Mouse (Mus musculus) layer of hippocampus, postnatal 14 days (tissue): Measurements from ENCODE around the gene Elf5. TPM values are rescaled to one million over a fixed set of nuclear protein-coding genes. Genes with fewer than 3 reads are reported as not detected.

Experiments used
- DNase-seq, 2 experiments: peaks; one replicate each; pipeline ENCODE4 v3.0.0; 2021 to 2022; ENCODE audit warnings: low spot score in 2 of 2, mixed read lengths in 1 of 2
- long read RNA-seq, 2 experiments: library from polyadenylated mRNA; stranded (forward); transcript quantifications; one replicate each; pipeline ENCODE4 v2.0.0; 2021
- total RNA-seq, 2 experiments: library from RNA; stranded (reverse); gene quantifications; 2 replicates each; pipeline ENCODE4 v1.2.3; 2021

The Elf5 gene
- 1 to 10 TPM; 1.8 to 1.9 TPM for total RNA-seq
- long read RNA-seq, experiment 1, result 0 reads
- long read RNA-seq, experiment 2, partial matches to known transcripts, result 1 of 1 reads
- long read RNA-seq, experiment 2, other reads (novel, unspliced or antisense), result 0 of 1 reads

- no peak for DNase-seq
Measured at GRCm38 (mm10) chr2:103411348-103411747, at the start of gene Elf5. Gene Elf5, plus strand, starts transcription at chr2:103411688.

- DNase-seq, result no peak
Measured at GRCm38 (mm10) chr2:103372541-103372940, 38.9 kb upstream of the Elf5 start.

GRCm38 (mm10) chr2:103379502-103380160 lies 31.9 kb upstream of the Elf5 start:
- DNase-seq, result no peak

- no peak for DNase-seq
Measured at GRCm38 (mm10) chr2:103382174-103382573, 29.3 kb upstream of the Elf5 start.

- no peak for DNase-seq
Measured at GRCm38 (mm10) chr2:103387881-103388280, 23.6 kb upstream of the Elf5 start.

- DNase-seq, result no peak
Measured at GRCm38 (mm10) chr2:103388311-103388710, 23.2 kb upstream of the Elf5 start.

- peak; percentile 34 to 71 for DNase-seq
Measured at GRCm38 (mm10) chr2:103390086-103390988, 21.2 kb upstream of the Elf5 start.

- no peak for DNase-seq
Measured at GRCm38 (mm10) chr2:103391626-103392025, 19.9 kb upstream of the Elf5 start.

GRCm38 (mm10) chr2:103398110-103398509 lies 13.4 kb upstream of the Elf5 start:
- no peak for DNase-seq

GRCm38 (mm10) chr2:103400691-103401090 lies 10.8 kb upstream of the Elf5 start:
- DNase-seq, result no peak

- peak in 1 of 2 experiments; percentile 16 for DNase-seq
Measured at GRCm38 (mm10) chr2:103406239-103406638, 5.2 kb upstream of the Elf5 start.

GRCm38 (mm10) chr2:103411816-103412215 lies 328 bp downstream of the Elf5 start:
- DNase-seq, result no peak

GRCm38 (mm10) chr2:103413381-103413780 lies 1.9 kb downstream of the Elf5 start:
- DNase-seq, result no peak

GRCm38 (mm10) chr2:103415774-103416173 lies 4.3 kb downstream of the Elf5 start:
- DNase-seq, result no peak

GRCm38 (mm10) chr2:103420650-103421507 lies 9.4 kb downstream of the Elf5 start:
- no peak for DNase-seq

GRCm38 (mm10) chr2:103423884-103424283 lies 12.4 kb downstream of the Elf5 start:
- DNase-seq, result no peak

GRCm38 (mm10) chr2:103424349-103425026 lies 13.0 kb downstream of the Elf5 start:
- peak; percentile 50 to 68 for DNase-seq

GRCm38 (mm10) chr2:103425456-103426063 lies 14.1 kb downstream of the Elf5 start:
- DNase-seq, result no peak

- no peak for DNase-seq
Measured at GRCm38 (mm10) chr2:103428356-103428755, 16.9 kb downstream of the Elf5 start.

GRCm38 (mm10) chr2:103430712-103431111 lies 19.2 kb downstream of the Elf5 start:
- no peak for DNase-seq
